Mouse (Mus musculus) kidney, postnatal 0 days (tissue): Measurements from ENCODE around the gene Drg1. TPM values are rescaled to one million over a fixed set of nuclear protein-coding genes. Genes with fewer than 3 reads are reported as not detected.

Experiments
- ATAC-seq: fragments of 200-750 bp; cut with Nextera tagmentation; replicated peaks from 2 replicates; pipeline ENCODE4 v1.8.0; 2017; ENCODE audit warnings: low read depth, moderate number of reproducible peaks, moderate TSS enrichment, moderate library complexity; ENCODE audit not compliant: low FRiP score
- DNase-seq: peaks from one replicate; pipeline ENCODE4 v3.0.0-alpha.2; 2016; ENCODE audit warnings: low spot score
- H3K27ac ChIP-seq: fragments of 300-500 bp; sonication (generic); 2 replicates; pipeline ENCODE4 v1.5.1; 2014; ENCODE audit warnings: mild to moderate bottlenecking
- H3K27me3 ChIP-seq: fragments of 300-500 bp; sonication (generic); 2 replicates; pipeline ENCODE4 v1.6.1; 2014; ENCODE audit warnings: low read length, mixed read lengths; ENCODE audit not compliant: insufficient read depth
- H3K36me3 ChIP-seq: fragments of 300-500 bp; sonication (generic); 2 replicates; pipeline ENCODE4 v1.6.1; 2014; ENCODE audit warnings: low read length, mixed read lengths; ENCODE audit not compliant: insufficient read depth
- H3K4me1 ChIP-seq: fragments of 300-500 bp; sonication (generic); replicated peaks from 2 replicates; pipeline ENCODE4 v1.6.1; 2014; ENCODE audit warnings: antibody characterized with exemption, low read length, mixed read lengths; ENCODE audit not compliant: insufficient read depth
- H3K4me2 ChIP-seq: fragments of 300-500 bp; sonication (generic); 2 replicates; pipeline ENCODE4 v1.6.1; 2014; ENCODE audit warnings: mild to moderate bottlenecking, low read length, moderate library complexity, mixed read lengths
- H3K4me3 ChIP-seq: fragments of 300-500 bp; sonication (generic); replicated peaks from 2 replicates; pipeline ENCODE4 v1.5.1; 2014; ENCODE audit warnings: low read depth, low read length
- H3K9ac ChIP-seq: fragments of 300-500 bp; sonication (generic); 2 replicates; pipeline ENCODE4 v1.6.1; 2014; ENCODE audit warnings: low read depth, low read length
- H3K9me3 ChIP-seq: fragments of 300-500 bp; sonication (generic); replicated peaks from 2 replicates; pipeline ENCODE4 v1.6.1; 2016; ENCODE audit warnings: low read length, inconsistent platforms, mixed read lengths
- CTCF ChIP-seq: IDR thresholded peaks from 2 replicates; pipeline ENCODE4 v1.5.1; 2016; ENCODE audit warnings: antibody characterized with exemption, low read depth, mild to moderate bottlenecking, moderate library complexity
- WGBS: fragments of 180-500 bp; shearing (Covaris S2); extraction: QIAGEN DNeasy Blood & Tissue Kit; methylation state at CpG from one replicate; pipeline ENCODE4 v1.1.7; 2014; 5-methylcytosine and 5-hydroxymethylcytosine counted together
- polyA plus RNA-seq: library from polyadenylated mRNA; unstranded; fragments of >200 nt; fragmentation: Nextera tagmentation; extraction: Ambion mirVana; gene quantifications from 2 replicates; pipeline ENCODE4 v1.2.1, GENCODE M21; 2015

Drg1 gene
- polyA plus RNA-seq, 1 experiment from 2014 or later: 176 TPM

DNA sequence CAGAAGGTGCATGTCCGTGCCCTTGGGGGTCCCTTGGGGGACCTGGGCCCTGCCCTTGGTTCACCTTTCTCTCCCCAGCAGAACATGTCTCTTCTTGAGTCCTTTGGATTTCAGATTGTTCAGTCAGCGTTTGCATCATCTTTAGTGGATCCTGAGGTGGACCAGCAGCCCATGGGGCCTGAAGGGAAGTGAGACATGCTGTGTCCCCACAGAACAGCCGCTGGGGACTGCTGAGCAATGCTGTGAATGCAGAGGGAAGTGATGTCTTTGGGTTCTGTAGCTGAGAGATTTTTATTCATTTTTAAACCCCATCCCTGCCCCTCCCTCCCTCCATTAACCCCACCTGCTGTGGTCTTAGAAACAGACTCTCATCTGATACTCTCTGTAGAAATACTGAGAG, 41.7 kb upstream of the Drg1 start:
- Histone ChIP-seq H3K4me3 (no peak overlapping the region), H3K4me2 (no peak overlapping the region), H3K36me3 (peaks cover 67% of the 10 kb centered on the region), H3K27me3 (no peaks in the 10 kb centered on the region), H3K4me1 (no peaks in the 10 kb centered on the region), H3K9ac (no peak overlapping the region), H3K27ac (no peak overlapping the region), H3K9me3 (no peaks in the 10 kb centered on the region)
- DNase-seq: no peak
- 88% methylated on average over 3 of the region's 3 CpGs for WGBS
- no peak for ATAC-seq
- no peak for TF ChIP-seq CTCF

DNA sequence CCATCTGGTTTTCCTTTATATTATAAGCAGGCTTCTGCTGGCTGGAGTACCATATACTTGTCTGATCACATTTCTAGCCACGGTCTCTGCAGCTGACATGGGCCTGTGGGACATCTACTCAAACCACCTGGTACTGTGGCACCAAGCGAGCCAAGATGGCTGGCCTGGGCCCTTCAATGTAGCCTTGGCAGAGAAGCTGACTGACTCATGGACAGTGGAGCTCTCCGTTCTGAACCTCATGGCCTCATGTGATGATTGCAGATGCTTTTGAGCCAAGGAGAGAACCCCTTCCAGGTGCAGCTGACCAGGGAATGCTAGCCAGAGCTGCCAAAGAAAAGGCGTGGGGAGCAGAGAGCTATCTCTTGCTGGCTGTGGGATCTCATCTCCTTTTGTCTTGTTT, 39.6 kb upstream of the Drg1 start:
- Histone ChIP-seq H3K27me3 (no peaks in the 10 kb centered on the region), H3K9me3 (no peaks in the 10 kb centered on the region), H3K4me3 (no peak overlapping the region), H3K27ac (no peak overlapping the region), H3K9ac (no peak overlapping the region), H3K36me3 (peaks cover 80% of the 10 kb centered on the region), H3K4me2 (no peak overlapping the region), H3K4me1 (no peaks in the 10 kb centered on the region)
- TF ChIP-seq CTCF: no peak
- 92% methylated on average over 4 of the region's 4 CpGs for WGBS
- ATAC-seq: no peak
- DNase-seq: no peak

DNA sequence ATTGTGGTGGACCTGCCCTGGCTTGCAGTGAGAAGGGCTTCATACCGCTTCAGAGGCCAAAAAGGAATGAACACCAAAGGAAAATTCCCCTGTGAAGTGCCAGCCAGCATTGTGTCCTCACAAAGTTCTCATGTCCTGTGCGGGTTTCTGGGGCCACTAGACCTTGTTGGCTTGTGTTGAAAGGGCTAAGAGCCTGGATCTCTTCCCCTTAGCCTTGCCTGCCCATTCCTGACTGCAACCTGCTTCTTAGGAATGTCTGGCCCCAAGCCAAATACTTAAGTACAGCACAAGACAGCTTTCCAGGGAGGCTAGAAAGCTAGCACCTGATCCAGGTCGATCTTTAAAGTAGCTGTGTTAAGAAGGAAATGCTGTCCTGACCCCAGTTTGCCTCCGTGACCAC, 36.6 kb upstream of the Drg1 start:
- Histone ChIP-seq H3K9me3 (no peaks in the 10 kb centered on the region), H3K4me1 (no peaks in the 10 kb centered on the region), H3K27ac (peak overlapping the region; percentile 54; the same call in 1 of the 2 replicates), H3K4me3 (no peak overlapping the region), H3K27me3 (no peaks in the 10 kb centered on the region), H3K36me3 (peaks cover 75% of the 10 kb centered on the region), H3K9ac (no peak overlapping the region), H3K4me2 (no peak overlapping the region)
- 68% methylated on average over 4 of the region's 4 CpGs for WGBS
- ATAC-seq: peak; percentile 45; the same call in 1 of the 2 replicates
- peak; percentile 57 for DNase-seq
- no peak for TF ChIP-seq CTCF

DNA sequence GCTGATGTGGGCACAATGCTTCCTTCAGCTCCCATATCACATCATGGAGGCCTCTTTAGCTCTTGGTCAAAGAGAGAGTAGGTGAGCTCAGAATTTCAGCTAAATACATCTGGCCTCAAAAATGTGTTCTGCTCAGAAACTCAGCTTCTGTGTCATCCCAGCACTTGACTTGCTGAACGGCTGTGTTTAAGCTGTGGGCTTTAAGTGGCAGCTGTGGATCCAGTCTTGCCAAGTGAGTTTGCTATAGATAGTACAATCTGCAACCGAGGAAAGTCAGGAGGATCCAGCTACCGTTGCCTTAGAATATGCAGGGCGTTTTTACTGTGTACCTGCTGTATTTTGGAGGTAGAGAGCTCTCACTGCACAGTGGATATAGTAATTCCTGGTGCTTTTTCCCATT, 36.2 kb upstream of the Drg1 start:
- H3K9ac ChIP-seq: no peak overlapping the region
- no peak for TF ChIP-seq CTCF
- H3K4me1 ChIP-seq: no peaks in the 10 kb centered on the region; the same call in 1 of the 2 replicates
- no peak for DNase-seq
- H3K4me3 ChIP-seq: no peak overlapping the region
- peak overlapping the region; percentile 54; the same call in 1 of the 2 replicates for H3K27ac ChIP-seq
- no peak for ATAC-seq
- 94% methylated on average over 4 of the region's 4 CpGs for WGBS
- H3K36me3 ChIP-seq: peaks cover 74% of the 10 kb centered on the region
- H3K27me3 ChIP-seq: no peaks in the 10 kb centered on the region
- no peak overlapping the region for H3K4me2 ChIP-seq
- H3K9me3 ChIP-seq: no peaks in the 10 kb centered on the region

DNA sequence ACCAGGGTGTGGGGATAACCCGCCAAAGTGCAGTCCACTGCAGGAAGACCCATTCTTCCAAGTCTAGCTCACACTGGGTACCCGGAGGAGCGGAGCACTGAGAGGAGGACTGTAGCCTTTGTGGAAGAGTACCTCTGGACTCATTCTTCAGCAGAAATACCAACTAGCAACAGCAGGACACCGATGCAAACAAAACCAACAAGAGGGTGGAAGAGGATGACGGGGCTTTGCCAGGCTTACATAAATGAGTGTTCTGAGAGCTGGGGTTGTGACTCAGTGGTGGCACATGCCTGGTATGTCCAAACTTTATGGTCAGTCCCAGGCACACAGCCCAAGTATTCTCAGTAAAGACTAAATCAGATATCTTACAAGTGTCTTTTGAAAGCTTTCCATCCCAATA, 34.9 kb upstream of the Drg1 start:
- Histone ChIP-seq H3K27me3 (no peaks in the 10 kb centered on the region), H3K4me3 (no peak overlapping the region), H3K4me1 (no peaks in the 10 kb centered on the region; the same call in 1 of the 2 replicates), H3K9ac (no peak overlapping the region), H3K36me3 (peaks cover 73% of the 10 kb centered on the region), H3K27ac (no peak overlapping the region), H3K4me2 (no peak overlapping the region), H3K9me3 (no peaks in the 10 kb centered on the region)
- WGBS: 88% methylated on average over 5 of the region's 5 CpGs
- ATAC-seq: no peak
- no peak for TF ChIP-seq CTCF
- no peak for DNase-seq

DNA sequence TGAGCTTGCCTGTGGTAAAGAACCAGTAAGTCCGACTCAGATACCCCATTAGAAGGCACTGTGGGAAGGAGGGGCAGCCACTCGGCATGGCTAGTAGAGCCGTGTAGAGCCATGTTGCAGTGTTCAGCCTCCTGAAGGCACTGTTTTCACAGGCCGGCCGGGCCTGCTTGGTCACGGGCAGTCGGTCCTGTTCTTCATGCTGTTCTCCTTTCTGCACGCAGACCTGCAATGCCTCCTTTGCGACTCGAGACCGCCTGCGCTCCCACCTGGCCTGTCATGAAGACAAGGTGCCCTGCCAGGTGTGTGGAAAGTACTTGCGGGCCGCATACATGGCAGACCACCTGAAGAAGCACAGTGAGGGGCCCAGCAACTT, 32.6 kb upstream of the Drg1 start:
- Histone ChIP-seq H3K27ac (no peak overlapping the region), H3K27me3 (no peaks in the 10 kb centered on the region), H3K9me3 (no peaks in the 10 kb centered on the region), H3K4me2 (no peak overlapping the region), H3K4me1 (peaks cover 9% of the 10 kb centered on the region), H3K9ac (no peak overlapping the region), H3K36me3 (peaks cover 81% of the 10 kb centered on the region), H3K4me3 (no peak overlapping the region)
- no peak for TF ChIP-seq CTCF
- DNase-seq (no peak), ATAC-seq (no peak)
- WGBS: 87% methylated on average over 14 of the region's 14 CpGs
